Mouse (Mus musculus) MEL (cell line): ENCODE measurements around the gene Olfr1135. TPM values are rescaled to one million over a fixed set of nuclear protein-coding genes. Genes with fewer than 3 reads are reported as not detected.

Source experiments
- DNase-seq: peaks from one replicate; pipeline ENCODE4 v3.0.0; 2011; ENCODE audit warnings: low read depth, low spot score
- H3K27ac ChIP-seq: 2 replicates; pipeline ENCODE4 v1.5.1; 2012; ENCODE audit warnings: low read depth, mild to moderate bottlenecking, control low read depth, low read length, moderate library complexity; ENCODE audit not compliant: control insufficient read depth
- H3K27me3 ChIP-seq, 2 experiments: fragments of 150-350 bp in 1 of 2; sonication (generic) in 1 of 2; 2 replicates each; pipeline ENCODE4 v1.6.1; 2012; ENCODE audit warnings: low read length in 2 of 2, mild to moderate bottlenecking in 2 of 2, improper control_type of control experiment in 1 of 2, moderate library complexity in 1 of 2; ENCODE audit not compliant: insufficient read depth in 2 of 2, control insufficient read depth in 1 of 2
- H3K36me3 ChIP-seq, 2 experiments: 2 replicates each; pipeline ENCODE4 v1.6.1; 2012 to 2014; ENCODE audit warnings: low read length in 2 of 2, improper control_type of control experiment in 1 of 2, inconsistent platforms in 1 of 2, mild to moderate bottlenecking in 1 of 2; ENCODE audit not compliant: insufficient read depth in 2 of 2, control insufficient read depth in 1 of 2
- H3K4me1 ChIP-seq, 2 experiments: fragments of 150-350 bp in 1 of 2; sonication (generic) in 1 of 2; 2 replicates each; pipeline ENCODE4 v1.6.1; 2012; ENCODE audit warnings: low read length in 2 of 2, improper control_type of control experiment in 1 of 2, mild to moderate bottlenecking in 1 of 2; ENCODE audit not compliant: insufficient read depth in 2 of 2, control insufficient read depth in 1 of 2
- H3K4me3 ChIP-seq, 2 experiments: fragments of 150-350 bp in 1 of 2; sonication (generic) in 1 of 2; 2 replicates each; pipeline ENCODE4 v1.5.1; 2012; ENCODE audit warnings: low read depth in 2 of 2, low read length in 2 of 2, mild to moderate bottlenecking in 2 of 2, moderate library complexity in 2 of 2, control low read depth in 1 of 2, improper control_type of control experiment in 1 of 2; ENCODE audit not compliant: control insufficient read depth in 1 of 2, insufficient read depth in 1 of 2
- H3K79me2 ChIP-seq: 2 replicates; pipeline ENCODE4 v1.6.1; 2012; ENCODE audit warnings: mild to moderate bottlenecking, low read length, moderate library complexity; ENCODE audit not compliant: control insufficient read depth, poor library complexity, insufficient read depth
- H3K9ac ChIP-seq: 2 replicates; pipeline ENCODE4 v1.6.1; 2012; ENCODE audit warnings: low read depth, mild to moderate bottlenecking, control low read depth, low read length, moderate library complexity; ENCODE audit not compliant: control insufficient read depth, poor library complexity, severe bottlenecking
- H3K9me3 ChIP-seq: fragments of 150-350 bp; sonication (generic); replicated peaks from 2 replicates; pipeline ENCODE4 v1.6.1; 2012; ENCODE audit warnings: mild to moderate bottlenecking, low read length, improper control_type of control experiment, moderate library complexity; ENCODE audit not compliant: insufficient read depth
- CTCF ChIP-seq, 3 experiments: IDR thresholded peaks in 2 of 3; conservative IDR thresholded peaks in 1 of 3; 2 replicates each; pipeline ENCODE4 v1.5.1; 2011 to 2012; ENCODE audit warnings: low read length in 3 of 3, low read depth in 2 of 3, mild to moderate bottlenecking in 2 of 3, improper control_type of control experiment in 1 of 3, inconsistent platforms in 1 of 3, mixed read lengths in 1 of 3, moderate library complexity in 1 of 3; ENCODE audit not compliant: control insufficient read depth in 1 of 3, insufficient read depth in 1 of 3, poor library complexity in 1 of 3, severe bottlenecking in 1 of 3
- ELF1 ChIP-seq: IDR thresholded peaks from 2 replicates; pipeline ENCODE4 v1.6.1; 2014; ENCODE audit warnings: low read depth, mild to moderate bottlenecking, inconsistent platforms, low read length, improper control_type of control experiment, moderate library complexity
- EP300 ChIP-seq, 2 experiments: IDR thresholded peaks; 2 replicates each; pipeline ENCODE4 v1.6.1; 2011; ENCODE audit warnings: improper control_type of control experiment in 2 of 2, low read length in 2 of 2, low read depth in 1 of 2, mild to moderate bottlenecking in 1 of 2
- GATA1 ChIP-seq: IDR thresholded peaks from 2 replicates; pipeline ENCODE4 v1.6.1; 2011; ENCODE audit warnings: low read depth, low read length, improper control_type of control experiment
- JUND ChIP-seq: IDR thresholded peaks from 2 replicates; pipeline ENCODE4 v1.6.1; 2011; ENCODE audit warnings: low read depth, mild to moderate bottlenecking, improper control_type of control experiment, low read length
- KAT2A ChIP-seq: conservative IDR thresholded peaks from 2 replicates; pipeline ENCODE4 v1.6.1; 2012; ENCODE audit warnings: low read depth, low read length, improper control_type of control experiment, inconsistent platforms
- MAFK ChIP-seq: IDR thresholded peaks from 2 replicates; pipeline ENCODE4 v1.6.1; 2011; ENCODE audit warnings: low read depth, mild to moderate bottlenecking, low read length, improper control_type of control experiment, borderline replicate concordance
- MAX ChIP-seq: IDR thresholded peaks from 2 replicates; pipeline ENCODE4 v1.6.1; 2011; ENCODE audit warnings: low read length, improper control_type of control experiment
- MAZ ChIP-seq: IDR thresholded peaks from 2 replicates; pipeline ENCODE4 v1.6.1; 2012; ENCODE audit warnings: low read depth, mild to moderate bottlenecking, inconsistent platforms, low read length, improper control_type of control experiment
- MXI1 ChIP-seq: IDR thresholded peaks from 2 replicates; pipeline ENCODE4 v1.6.1; 2011; ENCODE audit warnings: mild to moderate bottlenecking, low read depth, low read length, improper control_type of control experiment
- MYC ChIP-seq: IDR thresholded peaks from 2 replicates; pipeline ENCODE4 v1.6.1; 2011; ENCODE audit warnings: low read depth, mild to moderate bottlenecking, low read length, improper control_type of control experiment, moderate library complexity
- POLR2A ChIP-seq, 2 experiments: IDR thresholded peaks; 2 replicates each; pipeline ENCODE4 v1.6.1; 2011 to 2012; ENCODE audit warnings: low read length in 2 of 2, mild to moderate bottlenecking in 2 of 2, control low read depth in 1 of 2, improper control_type of control experiment in 1 of 2, low read depth in 1 of 2, moderate library complexity in 1 of 2; ENCODE audit not compliant: control insufficient read depth in 1 of 2, insufficient read depth in 1 of 2, poor library complexity in 1 of 2
- POLR2AphosphoS2 ChIP-seq: IDR thresholded peaks from 2 replicates; pipeline ENCODE4 v1.6.1; 2011; ENCODE audit warnings: low read length, improper control_type of control experiment
- POLR2AphosphoS5 ChIP-seq: IDR thresholded peaks from 2 replicates; pipeline ENCODE4 v1.6.1; 2012; ENCODE audit warnings: low read depth, borderline replicate concordance, mild to moderate bottlenecking, inconsistent platforms, low read length, moderate library complexity, mixed read lengths
- RCOR1 ChIP-seq: IDR thresholded peaks from 2 replicates; pipeline ENCODE4 v1.6.1; 2012; ENCODE audit warnings: low read depth, mild to moderate bottlenecking, inconsistent platforms, low read length, improper control_type of control experiment
- TAL1 ChIP-seq: IDR thresholded peaks from 2 replicates; pipeline ENCODE4 v1.6.1; 2012; ENCODE audit warnings: mild to moderate bottlenecking, inconsistent platforms, low read length, moderate library complexity, mixed read lengths
- TCF12 ChIP-seq: IDR thresholded peaks from 2 replicates; pipeline ENCODE4 v1.6.1; 2014; ENCODE audit warnings: low read depth, mild to moderate bottlenecking, inconsistent platforms, low read length, improper control_type of control experiment, moderate library complexity
- USF2 ChIP-seq, 2 experiments: IDR thresholded peaks; 2 replicates each; pipeline ENCODE4 v1.6.1; 2011 to 2012; ENCODE audit warnings: improper control_type of control experiment in 2 of 2, low read length in 2 of 2, borderline replicate concordance in 1 of 2, inconsistent platforms in 1 of 2, low read depth in 1 of 2, mild to moderate bottlenecking in 1 of 2; ENCODE audit not compliant: insufficient read depth in 1 of 2
- ZMIZ1 ChIP-seq: IDR thresholded peaks from 2 replicates; pipeline ENCODE4 v1.6.1; 2012; ENCODE audit warnings: low read depth, mild to moderate bottlenecking, inconsistent platforms, low read length, improper control_type of control experiment, moderate library complexity
- polyA plus RNA-seq, 2 experiments: library from polyadenylated mRNA; stranded (reverse) in 1 of 2; unstranded in 1 of 2; fragments of >175 nt in 1 of 2; fragments of >200 nt in 1 of 2; gene quantifications; 2 replicates each; pipeline versions ENCODE4 v1.2.1 to v1.2.4; 2012; ENCODE audit warnings: low replicate concordance in 2 of 2, low read depth in 1 of 2; ENCODE audit not compliant: insufficient read length in 2 of 2, insufficient read depth in 1 of 2, missing spikeins in 1 of 2
- total RNA-seq: library from RNA; depleted of rRNA; stranded (reverse); fragments of 300-350 nt; gene quantifications from 2 replicates; pipeline ENCODE4 v1.2.3, GENCODE M21; 2012

Olfr1135 gene
- total and polyA plus RNA-seq, 3 experiments = not detected

GRCm38 (mm10) chr2:87647274-87647673 is 26.2 kb downstream of the Olfr1135 start, which contains the start of gene Olfr1133:
Gene Olfr1133 (minus strand): TSS chr2:87647374.
- TF ChIP-seq TCF12 (no peak), ELF1 (no peak), RCOR1 (no peak), GATA1 (no peak), EP300 (IDR thresholded peaks at IDR 0.05; ENCODE audit: low read depth in 1 of 2, low read length in 2 of 2) (no peak), JUND (no peak), POLR2A (IDR thresholded peaks at IDR 0.05; ENCODE audit: control insufficient read depth in 1 of 2, insufficient read depth in 1 of 2, low read depth in 1 of 2, low read length in 2 of 2, poor library complexity in 1 of 2) (no peak), MYC (no peak), ZMIZ1 (no peak), MAZ (no peak), KAT2A (no peak), TAL1 (no peak), MAX (no peak), POLR2AphosphoS2 (no peak), USF2 (IDR thresholded peaks at IDR 0.05; ENCODE audit: borderline replicate concordance in 1 of 2, insufficient read depth in 1 of 2, low read depth in 1 of 2, low read length in 2 of 2) (no peak), POLR2AphosphoS5 (no peak), MXI1 (no peak)
- no peaks in the 10 kb centered on the region for H3K9me3 ChIP-seq
- H3K9ac ChIP-seq = no peak within 1 kb of the TSS
- no peaks in the 10 kb centered on the region for H3K79me2 ChIP-seq
- H3K27ac ChIP-seq = no peak within 1 kb of the TSS
- no peaks in the 10 kb centered on the region for H3K27me3 ChIP-seq
- no peaks in the 10 kb centered on the region for H3K4me1 ChIP-seq
- no peak for DNase-seq
- H3K36me3 ChIP-seq = no peaks in the 10 kb centered on the region
- no peak within 1 kb of the TSS for H3K4me3 ChIP-seq

DNA sequence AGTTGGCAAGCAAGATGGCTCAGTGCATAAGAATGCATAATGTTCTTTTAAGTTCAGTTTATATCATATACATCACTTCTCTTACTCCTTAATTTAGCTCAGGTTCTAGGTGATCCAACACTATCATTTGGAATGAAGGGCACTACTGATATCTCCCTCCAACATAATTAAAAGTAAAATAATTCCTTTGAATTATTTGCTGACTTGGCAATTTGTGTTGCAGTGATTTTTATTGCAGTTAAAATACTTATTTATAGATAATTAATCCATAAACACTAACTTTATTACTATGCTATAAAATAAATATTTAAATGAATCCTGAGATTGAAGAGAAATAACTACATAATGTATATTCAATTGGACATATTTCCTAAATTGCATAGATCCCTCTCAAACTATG is 31.0 kb downstream of the Olfr1135 start:
- Histone ChIP-seq H3K9me3 (no peaks in the 10 kb centered on the region), H3K27me3 (no peaks in the 10 kb centered on the region), H3K4me1 (no peaks in the 10 kb centered on the region), H3K9ac (no peak overlapping the region), H3K79me2 (no peaks in the 10 kb centered on the region), H3K4me3 (no peak overlapping the region), H3K27ac (no peak overlapping the region)
- DNase-seq = no peak
- TF ChIP-seq MAX (no peak), MAFK (peak; percentile 31; the same call in 1 of the 2 replicates), CTCF (IDR thresholded peaks at IDR 0.05 in 2 of 3, conservative IDR thresholded peaks at IDR 0.05 in 1 of 3; ENCODE audit: control insufficient read depth in 1 of 3, insufficient read depth in 1 of 3, low read depth in 2 of 3, low read length in 3 of 3, poor library complexity in 1 of 3, severe bottlenecking in 1 of 3) (no peak)
- TF ChIP-seq, all 39 proteins: peak for 1
- H3K36me3 ChIP-seq = no peaks in the 10 kb centered on the region
